Mouse (Mus musculus): Measurements from ENCODE around the gene Ttc7b. TPM values are rescaled to one million over a fixed set of nuclear protein-coding genes. Genes with fewer than 3 reads are reported as not detected.

Gene Ttc7b
- total RNA-seq, 2 experiments from 2014 or later, result 220 to 240 TPM

- no peak for DNase-seq (ENCODE audit: low spot score in 2 of 2)
Measured at GRCm38 (mm10) chr12:100392466-100392865, 128.2 kb downstream of the Ttc7b start.

- DNase-seq (ENCODE audit: low spot score in 2 of 2), result no peak
Measured at GRCm38 (mm10) chr12:100391890-100392289, 128.7 kb downstream of the Ttc7b start.

- no peak for DNase-seq (ENCODE audit: low spot score in 2 of 2)
Measured at GRCm38 (mm10) chr12:100389878-100390710, 130.5 kb downstream of the Ttc7b start.

- no peak for DNase-seq (ENCODE audit: low spot score in 2 of 2)
Measured at GRCm38 (mm10) chr12:100386259-100386658, 134.4 kb downstream of the Ttc7b start.

- no peak for DNase-seq (ENCODE audit: low spot score in 2 of 2)
Measured at GRCm38 (mm10) chr12:100382526-100382925, 138.1 kb downstream of the Ttc7b start.

GRCm38 (mm10) chr12:100381941-100382340 lies 138.7 kb downstream of the Ttc7b start:
- DNase-seq (ENCODE audit: low spot score in 2 of 2), result peak; percentile 28 to 60

GRCm38 (mm10) chr12:100380697-100381291 lies 139.8 kb downstream of the Ttc7b start:
- DNase-seq (ENCODE audit: low spot score in 2 of 2), result no peak

- no peak for DNase-seq (ENCODE audit: low spot score in 2 of 2)
Measured at GRCm38 (mm10) chr12:100379833-100380232, 140.8 kb downstream of the Ttc7b start.

- DNase-seq (ENCODE audit: low spot score in 2 of 2), result no peak
Measured at GRCm38 (mm10) chr12:100378266-100378665, 142.4 kb downstream of the Ttc7b start.

GRCm38 (mm10) chr12:100377791-100378190 lies 142.8 kb downstream of the Ttc7b start:
- DNase-seq (ENCODE audit: low spot score in 2 of 2), result no peak

GRCm38 (mm10) chr12:100375801-100376200 lies 144.8 kb downstream of the Ttc7b start:
- no peak for DNase-seq (ENCODE audit: low spot score in 2 of 2)

GRCm38 (mm10) chr12:100372785-100373184 lies 147.8 kb downstream of the Ttc7b start:
- DNase-seq (ENCODE audit: low spot score in 2 of 2), result no peak

- no peak for DNase-seq (ENCODE audit: low spot score in 2 of 2)
Measured at GRCm38 (mm10) chr12:100372015-100372414, 148.6 kb downstream of the Ttc7b start.

- DNase-seq (ENCODE audit: low spot score in 2 of 2), result no peak
Measured at GRCm38 (mm10) chr12:100369786-100370185, 150.8 kb downstream of the Ttc7b start.

- DNase-seq (ENCODE audit: low spot score in 2 of 2), result no peak
Measured at GRCm38 (mm10) chr12:100369220-100369619, 151.4 kb downstream of the Ttc7b start.

- DNase-seq (ENCODE audit: low spot score in 2 of 2), result peak; percentile 82 to 84
Measured at GRCm38 (mm10) chr12:100361330-100361729, 159.3 kb downstream of the Ttc7b start.

- no peak for DNase-seq (ENCODE audit: low spot score in 2 of 2)
Measured at GRCm38 (mm10) chr12:100358040-100358620, 162.5 kb downstream of the Ttc7b start.

- DNase-seq (ENCODE audit: low spot score in 2 of 2), result no peak
Measured at GRCm38 (mm10) chr12:100356407-100356806, 164.2 kb downstream of the Ttc7b start.

- DNase-seq (ENCODE audit: low spot score in 2 of 2), result no peak
Measured at GRCm38 (mm10) chr12:100355565-100355964, 165.1 kb downstream of the Ttc7b start.

- DNase-seq (ENCODE audit: low spot score in 2 of 2), result no peak
Measured at GRCm38 (mm10) chr12:100353954-100354353, 166.7 kb downstream of the Ttc7b start.

- no peak for DNase-seq (ENCODE audit: low spot score in 2 of 2)
Measured at GRCm38 (mm10) chr12:100353075-100353782, 167.4 kb downstream of the Ttc7b start.

- peak in 1 of 2 experiments; percentile 62 for DNase-seq (ENCODE audit: low spot score in 2 of 2)
Measured at GRCm38 (mm10) chr12:100352094-100352493, 168.5 kb downstream of the Ttc7b start.

Measured in left cerebral cortex, adult 18-20 months (tissue).